Mouse (Mus musculus) C3H10T1/2 (cell line): ENCODE results near the gene Fam229a. TPM values are rescaled to one million over a fixed set of nuclear protein-coding genes. Genes with fewer than 3 reads are reported as not detected.

Source experiments
- polyA plus RNA-seq, 2 experiments: library from polyadenylated mRNA; unstranded; fragments of >200 nt; fragmentation: generic; extraction: Trizol; gene quantifications; one replicate each; pipeline ENCODE4 v1.2.1; 2012; ENCODE audit warnings: missing spikeins in 2 of 2

The Fam229a gene
- under 1 TPM in 1 of 2 experiments, not detected in 1; 0.09 TPM for polyA plus RNA-seq

DNA sequence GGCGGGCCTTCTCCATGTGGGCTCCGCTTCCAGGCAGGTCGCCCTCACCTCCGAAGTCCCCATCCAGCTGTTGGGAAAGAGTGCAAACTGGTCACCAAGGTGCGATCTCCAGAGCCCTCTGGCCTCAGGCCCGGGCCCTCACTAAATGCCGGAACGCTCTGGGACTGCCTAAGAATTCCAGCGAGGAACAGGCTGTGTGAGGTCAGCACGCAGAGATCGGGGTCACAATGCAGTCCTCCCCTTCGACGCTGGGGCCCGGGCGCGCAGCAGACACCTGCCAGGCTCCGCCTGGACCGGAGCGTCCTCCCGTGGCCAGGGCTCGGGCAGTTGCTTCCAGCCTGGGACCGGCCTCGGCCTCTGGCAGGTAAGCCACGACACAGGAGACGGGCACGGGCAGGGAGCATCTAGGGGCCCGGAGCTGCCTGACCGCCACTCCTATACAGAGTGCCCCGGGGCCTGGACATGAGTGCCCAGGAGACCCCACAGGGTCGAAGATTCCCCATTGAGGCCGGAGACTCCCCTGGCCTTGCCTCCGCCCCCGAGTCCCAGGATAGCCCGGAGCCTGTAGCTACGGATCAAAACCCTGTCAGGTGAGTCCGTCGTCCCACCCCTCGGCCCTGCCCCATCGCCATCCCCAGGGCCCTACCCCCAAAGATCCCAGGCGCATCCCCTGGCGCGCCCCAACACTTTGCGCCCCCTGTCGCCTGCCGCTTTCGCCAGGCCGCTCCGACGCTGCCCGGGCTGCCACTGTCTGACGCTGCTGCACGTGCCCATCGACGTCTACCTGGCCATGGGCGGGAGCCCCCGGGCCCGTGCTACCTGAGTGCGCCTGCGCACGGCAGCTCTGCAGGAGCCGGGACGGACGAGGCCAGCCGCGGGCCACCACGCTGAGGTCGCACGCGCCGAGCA, at the start of gene Fam229a, which contains the start of gene Tssk3:
TSS of gene Fam229a (plus strand) at position 219 of the 909 bp plus-strand sequence.
TSS of gene Tssk3 (minus strand) at position 51 of the 909 bp plus-strand sequence.

DNA sequence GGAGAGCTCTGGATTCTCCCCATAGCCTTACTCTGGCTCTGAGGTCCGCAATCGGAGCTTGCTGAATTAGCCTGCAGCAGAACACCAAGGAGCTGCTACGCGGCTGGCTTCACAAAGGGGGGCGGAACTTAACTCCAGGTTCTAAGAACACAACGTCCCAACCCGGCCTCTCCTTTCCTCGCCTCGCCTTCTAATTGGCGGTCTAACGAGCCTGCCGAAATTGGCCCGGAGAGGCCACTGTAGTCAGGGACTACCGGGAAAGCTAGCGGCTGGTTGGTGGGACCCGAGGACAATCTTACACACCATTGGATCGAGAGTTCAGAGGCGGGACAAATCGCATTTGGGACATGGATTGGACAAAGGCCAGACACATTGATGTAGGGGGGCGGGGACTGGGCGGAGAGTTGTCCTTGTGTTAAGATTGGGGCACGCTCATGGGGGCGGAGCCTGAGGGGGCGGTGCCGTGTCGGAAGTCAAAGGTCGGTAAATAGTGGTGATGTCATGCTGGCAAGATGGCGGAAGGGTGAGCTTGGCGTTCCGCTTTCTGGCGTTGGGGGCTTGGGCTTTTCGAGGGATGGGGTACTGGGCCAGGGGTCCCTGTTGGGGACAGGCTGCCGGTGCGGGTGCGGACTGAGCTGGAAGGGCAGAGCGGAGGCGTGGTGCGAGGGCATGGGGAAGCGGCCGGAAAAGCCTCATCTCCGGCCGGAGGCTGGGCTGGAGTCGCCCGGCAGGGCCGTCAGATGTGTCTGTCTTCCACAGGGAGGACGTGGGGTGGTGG, 29.6 kb upstream of the Fam229a start, which contains the start of gene Bsdc1:
TSS of gene Bsdc1 (plus strand) at position 399 of the 778 bp plus-strand sequence.

GRCm38 (mm10) chr4:129513086-129513767, 22.2 kb downstream of the Fam229a start, which contains the start of gene Marcksl1:
Marcksl1 (plus strand) TSS chr4:129513581.

Other genes starting within 250 kb of the Fam229a start
- gene C77080, start 229.8 kb upstream of the Fam229a start, polyA plus RNA-seq: 10 to 100 TPM in 1 of 2 experiments, 1 to 10 TPM in 1; 7.0 to 19.9 TPM
- 1 to 10 TPM in 1 of 2 experiments, under 1 TPM in 1; 0.04 to 1.4 TPM for gene Sync, start 203.6 kb upstream of the Fam229a start, polyA plus RNA-seq
- gene Rbbp4, start 155.8 kb upstream of the Fam229a start, polyA plus RNA-seq: 100 to 1,000 TPM in 1 of 2 experiments, 10 to 100 TPM in 1; 91.9 to 133 TPM
- 10 to 100 TPM in 1 of 2 experiments, 1 to 10 TPM in 1; 2.4 to 26.0 TPM for gene Zbtb8os, start 155.5 kb upstream of the Fam229a start, polyA plus RNA-seq
- gene Zbtb8a, start 113.1 kb upstream of the Fam229a start, polyA plus RNA-seq: 1 to 10 TPM; 1.4 to 8.8 TPM
- gene Zbtb8b, start 50.3 kb upstream of the Fam229a start, polyA plus RNA-seq: under 1 TPM in 1 of 2 experiments, not detected in 1; 0.01 TPM
- 10 to 100 TPM in 1 of 2 experiments, 1 to 10 TPM in 1; 2.2 to 20.7 TPM for gene Bsdc1, start 29.6 kb upstream of the Fam229a start, polyA plus RNA-seq
- not detected for gene Tssk3, start 168 bp upstream of the Fam229a start, polyA plus RNA-seq
- 100 to 1,000 TPM in 1 of 2 experiments, 10 to 100 TPM in 1; 57.5 to 148 TPM for gene Marcksl1, start 22.4 kb downstream of the Fam229a start, polyA plus RNA-seq
- 10 to 100 TPM; 10.4 to 97.9 TPM for gene Hdac1, start 51.5 kb downstream of the Fam229a start, polyA plus RNA-seq
- gene Lck, start 82.5 kb downstream of the Fam229a start, polyA plus RNA-seq: under 1 TPM; 0.12 to 0.33 TPM
- under 1 TPM in 1 of 2 experiments, not detected in 1; 0.12 TPM for gene Fam167b, start 87.4 kb downstream of the Fam229a start, polyA plus RNA-seq
- 100 to 1,000 TPM; 267 to 601 TPM for gene Eif3i, start 109.5 kb downstream of the Fam229a start, polyA plus RNA-seq
- 100 to 1,000 TPM; 192 to 203 TPM for gene Tmem234, start 109.5 kb downstream of the Fam229a start, polyA plus RNA-seq
- gene Dcdc2b, start 123.1 kb downstream of the Fam229a start, polyA plus RNA-seq: under 1 TPM; 0.27 to 0.48 TPM
- 10 to 100 TPM in 1 of 2 experiments, 1 to 10 TPM in 1; 6.8 to 27.3 TPM for gene Iqcc, start 127.9 kb downstream of the Fam229a start, polyA plus RNA-seq
- 10 to 100 TPM in 1 of 2 experiments, 1 to 10 TPM in 1; 8.4 to 46.3 TPM for gene Ccdc28b, start 132.8 kb downstream of the Fam229a start, polyA plus RNA-seq
- gene Txlna, start 149.9 kb downstream of the Fam229a start, polyA plus RNA-seq: 10 to 100 TPM in 1 of 2 experiments, 1 to 10 TPM in 1; 9.4 to 25.1 TPM
- gene Kpna6, start 181.6 kb downstream of the Fam229a start, polyA plus RNA-seq: 10 to 100 TPM in 1 of 2 experiments, 1 to 10 TPM in 1; 5.5 to 16.3 TPM
- 10 to 100 TPM; 12.8 to 14.4 TPM for gene Tmem39b, start 205.6 kb downstream of the Fam229a start, polyA plus RNA-seq